Mouse (Mus musculus) liver, embryonic 13.5 days (tissue): ENCODE measurements at regions not wholly inside any gene's neighbourhood (a gene's known extent, or its start where the extent isn't known, plus 50 kb on each side); places are given as distances from the start of the nearest gene placed in this dataset.

Experiments
- ATAC-seq: fragments of 200-750 bp; cut with Nextera tagmentation; 2 replicates; pipeline ENCODE4 v1.8.0; 2017; ENCODE audit warnings: low read depth, mild to moderate bottlenecking, moderate number of reproducible peaks, moderate library complexity
- DNase-seq: peaks from one replicate; pipeline ENCODE4 v3.0.0; 2022
- H3K27ac ChIP-seq: fragments of 300-500 bp; sonication (generic); 2 replicates; pipeline ENCODE4 v1.5.1; 2015; ENCODE audit warnings: moderate library complexity, mild to moderate bottlenecking, inconsistent platforms
- H3K27me3 ChIP-seq: fragments of 300-500 bp; sonication (generic); 2 replicates; pipeline ENCODE4 v1.6.1; 2015; ENCODE audit warnings: mild to moderate bottlenecking, inconsistent platforms
- H3K36me3 ChIP-seq: fragments of 300-500 bp; sonication (generic); 2 replicates; pipeline ENCODE4 v1.6.1; 2015; ENCODE audit warnings: mild to moderate bottlenecking, inconsistent platforms
- H3K4me1 ChIP-seq: fragments of 300-500 bp; sonication (generic); replicated peaks from 2 replicates; pipeline ENCODE4 v1.6.1; 2015; ENCODE audit warnings: inconsistent platforms
- H3K4me2 ChIP-seq: fragments of 300-500 bp; sonication (generic); 2 replicates; pipeline ENCODE4 v1.6.1; 2015; ENCODE audit warnings: inconsistent platforms, mild to moderate bottlenecking, moderate library complexity
- H3K4me3 ChIP-seq: fragments of 300-500 bp; sonication (generic); replicated peaks from 2 replicates; pipeline ENCODE4 v1.5.1; 2015; ENCODE audit warnings: mild to moderate bottlenecking, inconsistent platforms
- H3K9ac ChIP-seq: fragments of 300-500 bp; sonication (generic); 2 replicates; pipeline ENCODE4 v1.6.1; 2015; ENCODE audit warnings: mild to moderate bottlenecking, inconsistent platforms
- H3K9me3 ChIP-seq: fragments of 300-500 bp; sonication (generic); replicated peaks from 2 replicates; pipeline ENCODE4 v1.6.1; 2016; ENCODE audit warnings: inconsistent platforms
- WGBS: fragments of 180-500 bp; shearing (Covaris S2); methylation state at CpG from one replicate; pipeline ENCODE4 v1.1.7; 2015; ENCODE audit not compliant: insufficient replicate concordance; 5-methylcytosine and 5-hydroxymethylcytosine counted together

DNA sequence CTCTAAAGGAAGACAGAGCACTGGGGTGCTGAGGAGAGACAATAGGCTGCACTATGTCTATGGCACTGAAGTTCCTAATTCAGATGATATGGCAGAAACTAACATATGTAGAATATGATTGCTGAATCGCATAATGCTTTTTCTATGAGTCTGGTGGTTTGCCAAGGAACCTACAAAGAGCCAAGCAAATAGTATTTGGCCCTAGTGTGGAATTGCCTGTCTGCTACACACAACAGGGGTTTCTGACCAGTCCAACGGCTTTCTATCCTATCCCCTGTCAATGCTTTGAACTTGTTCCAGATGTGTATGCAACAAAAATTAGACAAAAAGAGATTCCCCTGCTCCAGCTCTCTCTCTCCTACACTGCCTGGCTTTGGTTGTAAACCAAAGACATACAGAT, 100.5 kb upstream of the Spats2l start:
- Histone ChIP-seq H3K9ac (no peak overlapping the region), H3K27me3 (no peaks in the 10 kb centered on the region), H3K36me3 (no peaks in the 10 kb centered on the region), H3K27ac (no peak overlapping the region), H3K4me3 (no peak overlapping the region), H3K4me1 (no peaks in the 10 kb centered on the region), H3K4me2 (no peak overlapping the region), H3K9me3 (no peaks in the 10 kb centered on the region)
- DNase-seq = no peak
- no peak for ATAC-seq
- 68% methylated on average over 2 of the region's 2 CpGs for WGBS

GRCm38 (mm10) chr1:57673957-57674699, 99.8 kb upstream of the Spats2l start:
- H3K27me3 ChIP-seq = no peaks in the 10 kb centered on the region
- DNase-seq (no peak), ATAC-seq (no peak)
- no peak overlapping the region for H3K27ac ChIP-seq
- H3K9ac ChIP-seq = no peak overlapping the region
- no peaks in the 10 kb centered on the region for H3K4me1 ChIP-seq
- no peaks in the 10 kb centered on the region for H3K9me3 ChIP-seq
- no peak overlapping the region for H3K4me2 ChIP-seq
- H3K4me3 ChIP-seq = no peak overlapping the region
- H3K36me3 ChIP-seq = no peaks in the 10 kb centered on the region
- 62% methylated on average over 7 of the region's 7 CpGs for WGBS

DNA sequence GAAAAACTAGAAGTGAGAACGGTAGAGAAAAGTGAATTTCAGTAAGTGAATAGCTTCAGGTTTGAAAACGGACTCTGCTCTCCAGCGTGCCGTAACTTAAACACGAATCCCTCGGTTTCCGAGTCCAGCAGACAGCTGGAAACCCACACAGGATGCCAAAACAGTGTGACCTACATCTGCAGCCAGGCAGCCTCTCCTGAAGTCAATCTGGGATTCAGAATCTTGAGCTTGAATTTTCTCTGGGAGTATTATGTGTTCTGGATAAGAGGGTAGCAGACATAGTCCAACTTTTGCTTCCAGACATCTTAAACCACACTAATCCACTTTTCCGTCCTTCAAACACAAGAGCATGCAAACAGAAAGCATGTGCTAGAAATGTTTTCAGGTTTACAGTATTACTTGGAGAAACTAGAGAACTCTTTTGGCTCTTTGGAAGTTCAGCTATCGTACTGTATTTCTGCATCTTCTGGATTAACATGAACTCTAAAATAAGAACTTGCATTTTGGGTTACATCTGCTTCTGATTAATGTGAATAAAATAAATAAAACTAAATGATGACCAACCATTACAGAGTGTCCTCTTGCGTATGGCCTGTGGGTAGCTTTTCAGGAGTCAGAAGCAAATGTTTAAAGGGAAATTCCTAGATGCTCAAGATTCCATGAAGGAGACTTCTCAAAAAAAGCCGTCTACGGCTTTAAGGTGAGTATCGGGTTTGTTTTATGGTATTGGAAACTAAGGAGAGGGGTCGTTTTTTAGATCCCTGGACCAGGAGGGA, 89.4 kb upstream of the Spats2l start:
- no peak overlapping the region for H3K4me2 ChIP-seq
- no peak for DNase-seq
- H3K4me1 ChIP-seq = no peaks in the 10 kb centered on the region
- H3K9me3 ChIP-seq = no peaks in the 10 kb centered on the region
- ATAC-seq = no peak
- H3K27ac ChIP-seq = no peak overlapping the region
- H3K36me3 ChIP-seq = no peaks in the 10 kb centered on the region
- 67% methylated on average over 14 of the region's 14 CpGs for WGBS
- no peaks in the 10 kb centered on the region for H3K27me3 ChIP-seq
- no peak overlapping the region for H3K9ac ChIP-seq
- no peak overlapping the region for H3K4me3 ChIP-seq

DNA sequence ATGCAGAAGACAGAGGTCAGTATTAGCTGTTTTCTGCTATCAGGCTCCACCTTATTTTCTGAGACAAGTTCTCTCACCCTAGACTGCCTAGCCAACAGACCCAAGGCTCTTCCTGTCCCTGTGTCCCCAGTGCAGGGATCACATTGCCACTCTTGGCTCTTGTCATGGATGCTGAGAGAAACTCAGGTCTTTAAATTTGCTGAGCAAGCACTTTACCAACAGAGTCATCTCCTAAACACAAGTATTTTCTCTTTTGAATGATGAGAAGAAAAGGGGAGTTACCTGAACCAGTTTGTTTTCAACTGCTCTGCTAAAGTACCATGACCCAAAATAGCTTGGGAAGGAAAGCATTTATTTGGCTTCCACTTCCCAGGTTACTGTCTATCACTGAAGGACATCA, 84.7 kb upstream of the Spats2l start:
- Histone ChIP-seq H3K4me1 (no peaks in the 10 kb centered on the region), H3K9ac (no peak overlapping the region), H3K4me3 (no peak overlapping the region), H3K36me3 (no peaks in the 10 kb centered on the region), H3K27ac (no peak overlapping the region), H3K9me3 (no peaks in the 10 kb centered on the region), H3K4me2 (no peak overlapping the region), H3K27me3 (no peaks in the 10 kb centered on the region)
- ATAC-seq (no peak), DNase-seq (no peak)

GRCm38 (mm10) chr1:57707906-57708305, 66.1 kb upstream of the Spats2l start:
- Histone ChIP-seq H3K9me3 (no peaks in the 10 kb centered on the region), H3K4me3 (no peak overlapping the region), H3K36me3 (no peaks in the 10 kb centered on the region), H3K27ac (no peak overlapping the region), H3K9ac (no peak overlapping the region), H3K27me3 (no peaks in the 10 kb centered on the region), H3K4me2 (no peak overlapping the region), H3K4me1 (no peaks in the 10 kb centered on the region)
- 79% methylated on average over 4 of the region's 4 CpGs for WGBS
- no peak for ATAC-seq
- DNase-seq = no peak

GRCm38 (mm10) chr1:57712916-57713503, 61.0 kb upstream of the Spats2l start:
- H3K27ac ChIP-seq = no peak overlapping the region
- ATAC-seq = no peak
- DNase-seq = no peak
- H3K36me3 ChIP-seq = no peaks in the 10 kb centered on the region
- H3K9ac ChIP-seq = no peak overlapping the region
- no peak overlapping the region for H3K4me3 ChIP-seq
- no peaks in the 10 kb centered on the region for H3K4me1 ChIP-seq
- H3K4me2 ChIP-seq = no peak overlapping the region
- WGBS = 54% methylated on average over 5 of the region's 5 CpGs
- H3K9me3 ChIP-seq = no peaks in the 10 kb centered on the region
- H3K27me3 ChIP-seq = no peaks in the 10 kb centered on the region

- Histone ChIP-seq H3K27me3 (no peaks in the 10 kb centered on the region), H3K4me2 (no peak overlapping the region), H3K4me1 (no peaks in the 10 kb centered on the region), H3K9ac (no peak overlapping the region), H3K4me3 (no peak overlapping the region), H3K36me3 (no peaks in the 10 kb centered on the region), H3K9me3 (no peaks in the 10 kb centered on the region), H3K27ac (no peak overlapping the region)
- WGBS = 50% methylated on average over 5 of the region's 5 CpGs
- no peak for ATAC-seq
- DNase-seq = no peak
Measured at GRCm38 (mm10) chr1:57717139-57717800, 56.7 kb upstream of the Spats2l start.

GRCm38 (mm10) chr1:57718409-57718808, 55.6 kb upstream of the Spats2l start:
- 66% methylated on average over 7 of the region's 7 CpGs for WGBS
- no peaks in the 10 kb centered on the region for H3K4me1 ChIP-seq
- H3K36me3 ChIP-seq = no peaks in the 10 kb centered on the region
- H3K9ac ChIP-seq = no peak overlapping the region
- H3K4me3 ChIP-seq = no peak overlapping the region
- no peak overlapping the region for H3K4me2 ChIP-seq
- H3K27ac ChIP-seq = no peak overlapping the region
- no peak for ATAC-seq
- no peak for DNase-seq
- no peaks in the 10 kb centered on the region for H3K27me3 ChIP-seq
- no peaks in the 10 kb centered on the region for H3K9me3 ChIP-seq
